Mouse (Mus musculus): ENCODE measurements around the gene Zcchc12.

DNA sequence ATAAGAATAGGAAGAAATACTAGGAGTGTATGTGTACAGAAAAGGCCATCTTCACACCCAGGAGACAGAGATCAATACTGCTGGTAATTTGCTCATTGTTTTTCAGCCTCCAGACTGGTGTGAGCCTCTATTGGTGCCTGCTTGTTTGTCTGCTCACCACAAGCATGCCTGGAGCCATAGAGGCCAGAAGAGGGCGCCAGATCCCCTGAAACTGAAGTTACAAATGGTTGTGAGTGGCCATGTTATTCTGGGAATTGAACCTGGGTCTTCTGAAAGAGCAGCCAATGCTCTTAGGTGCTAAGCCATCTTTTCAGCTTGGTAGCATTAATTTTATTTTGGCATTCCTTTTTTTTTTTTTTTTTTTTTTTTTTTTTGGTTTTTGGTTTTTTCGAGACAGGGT is 25.7 kb downstream of the Zcchc12 start:
- TF ChIP-seq CTCF (conservative IDR thresholded peaks at IDR 0.05; ENCODE audit: insufficient read depth, insufficient read length, low read depth, low read length): no peak
- no peak for TF ChIP-seq POLR2A (IDR thresholded peaks at IDR 0.05; ENCODE audit: low read depth, low read length)
